Mouse (Mus musculus) thymus, postnatal 25 days (tissue): Measurements from ENCODE around the gene Dnah17.
A peak's percentile ranks its signal among the peaks of the same experiment; 100 is the strongest.

Source experiments
- DNase-seq: peaks from one replicate; pipeline ENCODE4 v3.0.0; 2022

The Dnah17 gene

DNA sequence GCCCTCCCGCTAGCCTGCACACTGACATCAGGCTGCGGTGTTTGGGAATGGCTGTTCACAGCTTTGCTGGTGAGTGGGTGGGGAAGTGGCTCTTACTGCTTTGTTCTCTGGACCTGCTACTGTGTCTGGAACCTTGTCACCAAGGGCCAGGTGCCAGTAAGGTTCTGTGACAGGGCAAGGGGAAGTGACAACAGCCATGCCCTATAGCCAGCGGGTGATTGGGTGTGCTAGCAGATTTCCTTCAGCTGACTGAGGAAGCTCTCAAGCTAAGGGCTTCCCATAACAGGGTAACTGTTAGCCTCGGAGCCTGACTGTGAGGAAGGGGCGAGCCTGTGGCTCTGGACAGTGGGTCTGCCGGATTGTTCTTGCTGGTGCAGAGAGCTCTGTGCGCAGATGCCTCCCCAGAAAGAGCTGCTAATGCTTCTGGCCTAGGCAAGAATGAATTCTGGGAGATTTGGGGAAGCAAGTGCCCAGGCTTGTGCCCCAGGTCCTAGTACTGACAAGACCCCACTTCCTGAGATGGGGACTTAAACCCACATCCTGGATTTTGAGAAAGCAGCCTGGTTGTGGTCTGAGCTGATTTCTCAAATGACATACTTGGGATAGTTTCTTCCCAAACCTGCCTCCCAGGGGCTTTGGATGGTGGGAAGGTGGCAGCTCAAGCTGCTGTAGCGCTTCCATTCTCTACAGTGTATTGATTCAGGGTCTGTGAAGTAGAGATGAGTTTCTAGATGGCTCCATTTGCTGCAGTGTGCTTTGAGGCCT is 114.9 kb downstream of the Dnah17 start:
- peak; percentile 55 for DNase-seq

DNA sequence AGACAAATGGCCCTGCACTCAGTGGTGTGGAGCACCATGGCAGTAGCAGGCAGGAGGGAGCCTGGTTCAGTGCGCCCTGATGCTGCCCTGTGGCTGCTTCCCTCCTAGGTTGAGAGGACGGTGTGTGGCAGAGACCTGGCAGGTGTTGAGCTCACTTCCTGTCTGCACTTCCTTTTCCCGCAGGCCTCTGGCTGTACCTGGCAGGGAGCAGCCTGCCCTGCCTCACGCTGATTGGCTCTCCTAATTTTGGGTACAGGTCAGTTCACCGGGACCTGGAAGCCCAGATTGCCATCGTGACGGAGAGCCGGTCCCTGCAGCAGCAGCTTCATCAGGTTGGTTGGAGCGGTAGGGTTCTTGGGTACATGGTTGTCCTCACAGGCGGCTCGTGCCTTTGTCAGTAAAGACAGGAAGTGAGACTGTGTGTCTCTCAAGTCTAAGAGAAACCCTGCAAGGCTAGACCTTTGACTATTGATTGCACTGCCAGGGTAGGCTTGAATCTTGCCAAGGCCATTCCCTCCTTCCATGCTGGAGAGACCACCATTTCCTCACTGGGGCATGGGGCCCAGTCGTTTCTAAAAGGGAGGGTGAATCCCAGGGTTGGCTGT is 115.9 kb downstream of the Dnah17 start:
- DNase-seq = peak; percentile 83

DNA sequence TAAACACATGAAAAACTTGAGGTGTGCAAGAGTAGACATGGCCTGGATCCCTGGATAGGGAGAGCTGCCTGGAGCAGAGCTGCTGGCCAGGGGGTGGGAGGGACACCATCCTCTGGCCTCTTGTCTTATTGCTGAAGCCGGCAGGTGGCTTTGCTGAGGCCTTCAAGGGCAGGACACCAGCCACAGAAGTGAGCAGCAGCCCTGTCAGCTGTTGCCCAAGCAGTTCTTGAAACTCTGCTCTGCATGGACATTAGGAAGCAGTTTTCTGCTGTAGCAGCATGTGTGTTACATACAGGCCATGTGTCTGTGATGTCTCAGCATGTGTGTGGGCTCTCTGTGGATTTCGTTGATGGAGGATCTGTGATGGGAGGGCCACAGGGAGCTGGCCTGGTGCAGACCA is 117.1 kb downstream of the Dnah17 start:
- no peak for DNase-seq

DNA sequence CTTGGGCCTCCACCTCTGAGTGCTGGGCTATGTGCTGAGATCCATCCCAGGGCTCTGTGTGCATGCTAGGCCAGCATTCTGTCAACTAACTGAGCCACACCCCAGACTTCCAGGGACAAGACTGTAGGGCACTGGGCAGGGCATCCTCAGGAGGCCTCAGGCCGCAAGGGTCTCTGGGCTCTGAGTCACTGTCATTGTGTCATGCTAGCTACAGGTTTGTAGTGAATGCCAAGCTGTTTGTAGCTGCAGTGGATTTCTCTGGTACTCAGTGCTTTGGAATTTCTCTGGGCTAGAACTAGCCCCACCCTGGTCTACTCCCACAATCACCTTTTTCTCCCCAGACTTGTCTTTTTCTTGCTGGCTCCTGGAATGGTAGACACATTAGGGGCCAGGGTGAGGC is 117.8 kb downstream of the Dnah17 start:
- no peak for DNase-seq

DNA sequence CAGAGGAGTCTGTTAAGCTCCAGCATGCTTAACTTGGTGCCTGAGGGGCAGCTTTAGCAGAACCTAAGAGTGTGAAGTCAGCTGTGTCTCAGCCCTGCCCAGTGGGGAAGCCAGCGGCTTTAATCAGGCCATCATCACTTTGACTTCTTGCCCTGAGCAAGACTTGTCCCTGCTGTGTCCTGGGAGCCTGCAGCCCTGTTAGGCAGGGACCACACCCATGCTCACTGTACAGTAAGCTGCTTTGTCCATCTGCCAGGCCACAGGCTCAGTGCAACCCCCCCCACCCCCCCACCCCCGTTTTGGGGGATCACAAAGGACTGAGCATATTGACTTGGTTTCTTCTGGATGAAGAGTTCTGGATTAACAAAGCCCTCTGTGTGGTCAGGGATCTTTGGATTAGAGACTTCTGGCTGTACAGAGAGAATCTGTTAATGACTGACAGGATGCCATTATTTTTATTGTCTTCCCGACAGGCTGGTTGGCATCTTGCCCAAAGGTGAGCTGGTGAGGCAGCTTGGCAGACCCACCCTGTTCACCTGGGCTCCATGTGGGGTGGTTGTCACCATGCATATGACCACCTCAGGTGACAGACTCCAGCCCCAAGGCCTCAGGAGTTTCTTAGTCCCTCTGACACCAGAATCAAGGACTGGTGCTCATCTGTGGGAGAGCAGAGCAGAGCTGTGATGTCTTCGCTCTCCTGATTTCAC is 120.4 kb downstream of the Dnah17 start:
- DNase-seq = no peak

DNA sequence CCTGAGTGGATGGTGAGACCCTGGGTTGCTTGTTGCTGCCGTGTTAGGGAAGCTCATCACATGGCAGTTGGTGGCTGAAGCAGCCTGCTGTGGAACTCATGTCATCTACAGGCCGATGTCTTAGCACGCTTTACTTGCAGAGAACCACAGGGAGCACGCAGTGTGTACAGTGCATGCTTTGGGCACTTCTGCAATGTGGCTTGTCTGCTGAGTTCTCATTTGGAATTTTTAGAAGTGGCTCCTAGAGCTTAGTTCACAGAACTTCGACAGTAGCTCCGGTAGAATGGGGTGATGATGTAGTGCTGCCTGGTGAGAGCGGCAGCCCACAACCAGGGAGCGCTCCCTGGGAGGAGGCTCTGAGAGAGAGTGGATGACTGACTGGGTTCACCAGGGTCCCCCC is 121.6 kb downstream of the Dnah17 start:
- no peak for DNase-seq

DNA sequence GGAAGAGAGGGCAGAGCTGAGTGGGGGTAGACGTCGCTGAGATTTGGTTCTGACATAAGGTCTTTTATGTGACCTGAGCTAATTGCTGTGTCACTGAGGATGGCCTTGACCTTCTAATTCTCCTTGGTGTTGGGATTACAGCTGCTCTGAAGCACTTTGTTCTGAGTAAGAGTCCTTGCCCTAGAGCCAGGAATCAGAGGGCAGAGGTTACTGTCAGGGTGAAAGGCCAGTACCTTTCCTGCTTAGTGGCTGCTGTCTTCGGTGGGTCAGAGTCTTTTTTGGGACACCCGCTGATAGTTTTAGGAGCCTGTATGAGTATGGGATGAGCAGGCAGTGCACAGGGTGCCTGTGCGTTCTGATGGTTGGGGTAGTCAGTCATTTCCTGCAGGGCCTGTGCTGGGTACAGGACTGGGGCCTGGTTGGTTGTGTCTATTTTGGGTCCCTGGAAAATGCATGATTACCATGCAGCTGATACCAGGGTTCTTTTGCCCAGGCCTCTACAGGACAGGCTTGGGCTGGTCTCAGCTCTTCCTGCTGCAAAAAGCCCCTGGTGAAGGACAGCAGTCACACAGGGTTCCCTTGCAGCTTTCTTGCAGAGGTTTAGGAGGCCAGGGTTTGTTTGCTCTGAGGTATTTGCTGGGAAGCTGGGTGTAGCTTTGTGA is 122.2 kb downstream of the Dnah17 start:
- DNase-seq = no peak

DNA sequence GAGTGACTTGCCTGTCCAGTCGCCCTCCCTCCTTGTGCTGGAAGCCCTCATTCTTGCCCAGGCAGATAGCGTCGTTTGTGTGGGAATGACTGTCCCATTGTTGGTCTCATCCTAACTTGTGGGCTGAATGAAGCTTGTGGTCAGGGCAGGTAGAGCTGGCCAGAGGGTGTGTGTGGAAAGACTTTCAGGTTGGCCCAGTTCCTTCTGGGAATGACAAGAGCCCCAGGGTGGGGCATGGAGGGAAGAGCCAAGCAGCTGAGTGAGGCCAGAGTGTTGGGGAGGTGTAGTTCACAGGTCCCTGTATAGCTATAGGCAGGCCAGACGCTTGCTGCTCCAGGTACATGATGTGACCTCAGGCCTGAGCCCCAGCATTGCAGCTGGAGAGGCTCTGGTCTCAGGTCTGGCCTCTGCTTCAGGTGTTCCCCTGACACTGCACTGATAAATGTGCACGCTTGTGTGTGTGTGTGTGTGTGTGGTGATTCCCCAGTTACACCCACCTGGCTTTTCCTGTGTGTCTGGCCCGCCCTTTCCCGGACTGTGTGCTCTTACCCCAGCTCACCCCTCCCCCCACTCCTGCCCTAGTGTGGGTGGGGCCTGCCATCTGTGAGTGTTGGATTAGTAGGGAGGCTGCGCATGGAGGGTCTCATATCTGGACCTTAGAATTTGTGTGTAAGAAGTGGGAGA is 122.8 kb downstream of the Dnah17 start:
- DNase-seq = no peak

DNA sequence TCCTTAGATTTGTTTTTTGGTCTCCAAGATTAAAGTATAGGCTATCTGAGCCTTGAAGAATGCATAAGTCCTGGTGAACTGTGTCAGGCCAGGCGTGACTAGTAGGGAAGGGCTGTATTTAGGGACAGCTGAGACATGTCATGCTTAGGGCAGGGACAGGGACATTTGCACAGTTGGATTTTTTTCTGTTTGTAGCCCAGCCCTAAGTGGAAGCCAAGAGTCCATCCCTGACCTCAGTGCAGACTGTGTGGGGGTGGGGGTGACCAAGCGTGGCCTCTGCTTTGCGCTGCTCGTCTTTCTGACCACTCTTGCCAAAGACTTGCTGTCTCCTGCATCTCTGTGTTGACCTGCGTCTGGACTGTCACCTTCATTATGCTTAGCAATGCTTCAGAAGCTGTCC is 126.2 kb downstream of the Dnah17 start:
- no peak for DNase-seq

DNA sequence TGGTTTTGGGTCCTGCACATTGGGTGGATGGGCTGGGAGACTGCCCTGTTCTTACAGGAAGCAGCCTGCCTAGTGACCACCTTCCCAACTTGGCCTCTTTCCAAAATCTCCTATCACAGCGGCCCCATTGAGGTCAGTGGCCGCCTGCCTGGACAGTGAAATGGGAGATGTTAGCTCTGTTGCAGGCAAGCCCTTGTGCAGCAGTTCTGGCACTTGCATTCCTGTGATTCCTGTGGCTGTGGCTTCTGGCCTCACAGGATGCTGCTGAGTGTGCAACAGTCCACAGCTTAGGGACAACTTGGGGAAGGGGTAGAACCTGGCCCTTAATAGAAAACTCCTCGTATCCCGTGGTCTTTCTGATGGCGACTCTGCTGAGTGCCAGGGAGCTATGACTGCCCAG is 126.7 kb downstream of the Dnah17 start:
- no peak for DNase-seq

DNA sequence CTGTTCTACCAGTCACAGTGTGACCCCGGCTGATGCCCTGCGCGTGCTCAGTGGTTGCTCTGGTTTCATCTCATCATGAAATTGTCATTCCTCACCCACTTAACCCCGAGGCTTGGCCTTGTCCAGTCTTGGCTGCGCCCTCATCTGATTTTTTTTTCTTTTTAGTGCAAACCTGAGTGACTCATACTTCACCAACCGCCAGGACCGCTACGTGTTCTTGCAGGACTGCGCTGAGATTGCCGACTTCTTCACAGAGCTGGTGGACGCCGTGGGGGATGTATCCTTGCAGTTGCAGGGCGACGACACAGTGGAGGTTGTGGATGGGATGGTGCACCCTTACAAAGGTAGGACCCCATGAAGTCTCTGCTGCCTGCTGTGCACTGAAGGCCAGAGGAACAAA is 127.3 kb downstream of the Dnah17 start:
- no peak for DNase-seq

DNA sequence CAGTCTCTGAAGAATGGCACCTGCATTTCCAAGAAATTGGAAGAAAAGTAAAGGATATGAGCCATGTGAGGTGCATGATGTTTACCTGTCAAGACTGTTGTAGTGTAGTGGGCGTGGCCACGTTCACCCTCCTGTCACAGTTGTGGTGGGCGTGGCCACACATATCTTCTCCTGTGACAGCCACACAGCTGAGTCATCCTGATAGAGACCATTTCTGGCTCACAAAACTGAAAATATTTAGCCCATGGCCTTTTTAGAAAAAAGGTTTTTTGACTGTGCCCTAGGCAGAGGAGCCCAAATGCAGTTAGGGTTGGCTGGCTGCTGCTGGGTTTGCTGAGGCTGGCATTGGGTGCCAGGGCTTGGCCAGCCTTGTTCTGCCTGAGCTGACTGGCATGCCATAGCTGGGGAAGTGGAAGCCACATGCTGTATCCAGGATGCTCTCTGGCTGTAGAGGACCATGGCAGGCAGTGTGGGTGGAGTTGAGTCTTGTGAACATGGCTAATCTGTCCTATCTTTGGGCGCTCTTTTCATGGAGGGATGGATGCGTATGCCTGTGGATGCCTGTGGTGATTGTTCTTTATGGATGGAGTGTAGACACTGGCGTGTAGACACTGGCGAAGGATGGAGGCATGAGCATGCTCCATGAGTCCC is 129.7 kb downstream of the Dnah17 start:
- no peak for DNase-seq

DNA sequence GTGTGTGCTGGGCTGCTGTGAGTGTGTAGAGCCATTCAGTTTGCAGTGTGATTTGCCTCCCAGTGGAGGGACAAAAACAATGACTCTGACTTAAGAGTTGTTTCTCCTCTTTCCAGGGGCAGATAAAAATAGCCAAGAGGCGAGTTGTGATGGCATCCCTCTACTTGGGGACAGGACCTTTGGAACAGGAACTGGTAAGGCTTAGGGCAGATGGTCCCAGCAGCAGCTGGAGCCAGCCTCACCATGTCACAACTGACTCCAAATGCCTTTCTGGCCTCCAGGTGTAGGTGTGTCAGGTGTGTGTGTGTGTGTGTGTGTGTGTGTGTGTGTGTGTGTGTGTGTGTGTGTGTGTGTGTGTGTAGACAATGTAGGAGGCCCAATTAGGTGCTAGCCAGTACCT is 130.4 kb downstream of the Dnah17 start:
- no peak for DNase-seq

DNA sequence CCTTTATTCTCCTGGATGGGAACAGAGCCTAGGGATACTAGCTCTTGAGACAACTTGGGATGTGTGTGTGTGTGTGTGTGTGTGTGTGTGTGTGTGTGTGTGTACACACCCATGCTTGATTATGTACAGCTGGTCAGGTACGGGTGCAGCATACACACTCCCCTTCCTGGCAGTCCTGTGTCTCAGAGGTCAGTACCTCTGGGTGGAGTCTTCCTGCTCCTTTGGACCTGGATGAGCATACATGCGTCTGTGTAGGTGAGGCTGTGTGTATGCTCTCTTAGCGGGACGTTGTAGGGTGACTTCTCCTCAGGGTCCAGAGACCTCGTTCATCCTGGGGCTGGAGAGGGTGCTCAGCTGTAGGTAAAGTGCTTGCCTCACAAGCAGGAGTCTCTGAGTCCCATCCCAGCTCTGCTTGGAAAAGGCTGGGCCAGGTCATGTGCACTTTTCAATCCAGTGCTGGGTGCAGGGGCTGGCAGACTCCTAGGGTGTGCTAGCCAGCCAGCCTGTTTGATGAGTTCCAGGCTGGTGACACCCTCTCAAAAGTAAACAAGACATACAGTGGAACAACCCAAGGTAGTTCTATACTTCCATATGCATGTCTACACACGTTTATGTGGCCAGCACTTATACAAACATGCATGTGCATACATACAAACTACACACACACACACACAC is 131.0 kb downstream of the Dnah17 start:
- DNase-seq = no peak

DNA sequence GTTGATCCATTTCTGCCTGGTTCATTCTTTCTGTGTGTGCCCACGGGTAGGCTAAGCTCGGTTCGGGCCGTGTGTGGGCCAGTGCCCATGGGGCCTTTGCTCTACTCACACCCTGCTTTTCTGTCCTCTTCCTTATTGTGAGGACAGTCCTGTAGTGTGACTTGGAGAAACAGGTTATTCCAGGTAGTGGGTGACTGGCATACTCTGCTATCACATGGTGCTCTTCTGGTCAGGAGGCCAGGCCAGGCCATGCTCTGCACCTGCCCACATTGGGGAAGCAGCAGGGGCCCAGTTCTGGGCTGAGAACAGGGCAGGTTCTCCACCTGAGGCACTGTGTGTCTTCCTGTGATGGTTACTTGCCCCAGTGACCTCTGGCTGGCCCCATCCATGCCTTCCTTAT is 132.1 kb downstream of the Dnah17 start:
- no peak for DNase-seq

DNA sequence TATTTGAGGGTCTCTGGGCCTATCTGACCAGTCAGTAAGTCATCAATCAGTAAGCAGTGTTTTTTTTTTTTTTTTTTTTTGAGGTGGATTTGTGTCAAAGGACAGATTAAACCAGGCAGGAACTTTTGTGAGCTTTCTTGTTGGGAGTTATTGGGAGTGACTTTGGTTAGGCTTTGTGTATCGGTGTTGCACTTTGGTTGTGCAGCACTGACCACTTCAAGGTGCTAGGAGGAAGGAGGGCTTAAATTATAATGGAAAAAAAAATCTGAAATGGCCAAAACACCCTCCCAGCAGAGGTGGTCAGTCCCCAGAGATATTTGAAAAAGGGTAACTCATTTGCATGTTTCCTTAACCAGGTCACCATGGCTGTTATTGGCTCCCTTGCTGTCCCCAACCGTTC is 133.3 kb downstream of the Dnah17 start:
- no peak for DNase-seq

DNA sequence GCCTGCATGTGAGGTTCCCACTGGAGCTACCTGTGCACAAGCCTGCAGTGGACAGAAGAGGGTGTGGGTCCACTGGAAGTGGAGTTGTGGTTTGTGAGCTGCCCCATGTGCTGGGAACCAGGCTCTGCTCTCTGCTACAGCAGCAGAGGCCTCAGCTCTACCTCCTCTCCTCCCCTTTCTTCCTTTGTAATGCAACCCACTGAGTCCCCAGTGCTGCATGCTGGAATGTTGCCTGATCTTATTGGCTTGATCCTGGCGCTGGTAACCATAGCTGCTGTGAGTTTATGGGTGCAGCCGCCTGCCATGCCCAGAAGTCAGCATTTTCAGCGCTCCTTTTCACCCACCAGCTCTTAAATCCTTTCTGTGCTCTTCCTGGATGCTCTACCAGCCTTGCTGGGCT is 134.4 kb downstream of the Dnah17 start:
- no peak for DNase-seq

DNA sequence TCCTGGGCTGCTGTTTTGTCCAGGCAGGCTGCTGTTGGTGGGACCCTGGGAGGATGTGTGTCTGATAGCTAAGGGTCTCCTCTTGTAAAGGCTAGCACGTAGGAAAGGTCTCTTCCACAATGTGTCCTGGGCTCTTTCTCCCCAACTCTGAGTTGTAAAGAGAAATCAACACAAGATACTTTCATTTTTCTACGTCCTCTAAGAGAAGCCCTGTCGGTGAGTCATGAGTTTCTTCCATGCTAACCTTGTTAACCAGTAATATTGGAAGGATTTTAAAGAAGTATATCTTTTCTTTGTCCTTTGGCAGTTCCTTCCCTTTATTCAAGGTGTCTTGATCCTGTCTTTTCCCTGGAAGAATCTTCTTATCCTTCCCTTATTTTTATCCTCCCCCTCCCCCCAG is 134.8 kb downstream of the Dnah17 start:
- no peak for DNase-seq

DNA sequence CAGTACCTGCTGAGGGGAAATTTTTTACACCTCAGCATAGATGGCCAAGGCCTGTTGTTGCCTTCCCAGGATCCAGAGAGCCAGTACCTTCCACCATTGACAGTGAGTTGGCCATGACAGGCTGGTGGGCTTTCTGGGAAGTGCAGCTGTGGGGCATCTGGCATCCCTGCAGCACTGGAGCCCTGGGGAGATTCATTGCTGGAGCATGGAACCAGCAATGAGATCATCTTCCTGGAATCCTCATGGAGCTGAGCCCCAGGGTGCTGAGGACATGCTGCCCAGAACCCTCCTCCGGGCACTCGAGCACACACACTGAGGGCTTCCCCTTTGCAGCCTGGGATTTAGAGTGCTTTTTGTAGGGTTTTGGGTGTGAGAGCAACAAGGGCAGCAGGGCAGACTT is 135.2 kb downstream of the Dnah17 start:
- no peak for DNase-seq

DNA sequence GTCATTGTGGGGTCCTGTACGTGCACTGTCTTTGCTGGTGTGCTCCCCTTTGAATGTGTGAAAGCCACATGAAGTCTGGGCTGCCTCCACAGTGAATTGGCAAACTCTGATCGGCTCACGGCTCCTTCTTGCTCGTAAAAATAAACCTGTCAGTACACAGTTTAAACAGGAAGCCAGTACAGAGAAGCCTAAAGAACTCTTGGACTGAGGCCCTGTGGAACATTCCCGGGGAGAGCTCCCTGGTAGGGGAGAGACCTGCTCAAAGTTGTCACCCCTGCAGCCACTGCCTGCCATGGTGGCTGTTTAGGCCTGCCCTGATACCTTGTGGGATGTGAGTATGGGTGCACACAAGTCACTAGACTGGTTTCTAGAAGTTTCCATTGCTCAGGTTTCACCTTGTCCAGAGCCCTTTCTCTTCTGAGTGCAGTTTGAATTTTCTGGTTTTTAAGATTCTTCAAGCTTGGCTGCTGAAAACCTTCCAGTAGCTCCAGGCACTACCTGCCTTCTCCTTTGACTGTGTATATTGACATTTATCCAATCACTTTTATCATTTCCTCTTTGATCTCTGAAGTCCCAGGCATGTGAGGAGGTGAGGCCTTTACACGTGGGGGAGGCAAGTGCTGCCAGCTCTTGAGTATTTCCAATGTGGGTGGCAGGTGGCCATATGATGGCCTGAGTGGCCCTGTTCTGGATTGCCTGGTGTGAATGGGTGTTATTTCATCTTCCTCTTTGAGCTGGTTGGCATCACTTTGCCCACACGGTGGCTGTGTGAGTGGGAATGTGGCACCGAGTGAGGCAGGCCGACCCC is 136.0 kb downstream of the Dnah17 start:
- no peak for DNase-seq
